Mouse (Mus musculus) hindbrain, embryonic 11.5 days (tissue): ENCODE results near the gene Sfxn5. TPM values are rescaled to one million over a fixed set of nuclear protein-coding genes. Genes with fewer than 3 reads are reported as not detected.

Source experiments
- ATAC-seq: fragments of 200-750 bp; cut with Nextera tagmentation; 2 replicates; pipeline ENCODE4 v1.8.0; 2017; ENCODE audit warnings: mild to moderate bottlenecking, moderate TSS enrichment, moderate library complexity; ENCODE audit not compliant: low FRiP score
- DNase-seq: peaks from one replicate; pipeline ENCODE4 v3.0.0-alpha.2; 2015; ENCODE audit warnings: low spot score
- H3K27ac ChIP-seq: fragments of 300-500 bp; sonication (generic); 2 replicates; pipeline ENCODE4 v1.5.1; 2014; ENCODE audit warnings: mild to moderate bottlenecking, low read depth, low read length
- H3K27me3 ChIP-seq: fragments of 300-500 bp; sonication (generic); 2 replicates; pipeline ENCODE4 v1.6.1; 2014; ENCODE audit warnings: mild to moderate bottlenecking, low read length, moderate library complexity, mixed read lengths; ENCODE audit not compliant: control insufficient read depth, insufficient read depth
- H3K36me3 ChIP-seq: fragments of 300-500 bp; sonication (generic); 2 replicates; pipeline ENCODE4 v1.6.1; 2014; ENCODE audit warnings: mild to moderate bottlenecking, low read length, moderate library complexity, mixed read lengths; ENCODE audit not compliant: control insufficient read depth, insufficient read depth
- H3K4me1 ChIP-seq: fragments of 300-500 bp; sonication (generic); replicated peaks from 2 replicates; pipeline ENCODE4 v1.6.1; 2014; ENCODE audit warnings: low read length, mixed read lengths; ENCODE audit not compliant: control insufficient read depth, insufficient read depth
- H3K4me2 ChIP-seq: fragments of 300-500 bp; sonication (generic); replicated peaks from 2 replicates; pipeline ENCODE4 v1.6.1; 2014; ENCODE audit warnings: mild to moderate bottlenecking, low read depth, low read length
- H3K4me3 ChIP-seq: fragments of 300-500 bp; sonication (generic); 2 replicates; pipeline ENCODE4 v1.5.1; 2014; ENCODE audit warnings: low read depth, low read length
- H3K9ac ChIP-seq: fragments of 300-500 bp; sonication (generic); 2 replicates; pipeline ENCODE4 v1.6.1; 2014; ENCODE audit warnings: low read depth, low read length
- H3K9me3 ChIP-seq: fragments of 300-500 bp; sonication (generic); 2 replicates; pipeline ENCODE4 v1.6.1; 2016; ENCODE audit warnings: low read length; ENCODE audit not compliant: control insufficient read depth
- WGBS: fragments of 180-500 bp; shearing (Covaris S2); extraction: QIAGEN DNeasy Blood & Tissue Kit; methylation state at CpG from one replicate; pipeline ENCODE4 v1.1.7; 2014; 5-methylcytosine and 5-hydroxymethylcytosine counted together
- polyA plus RNA-seq: library from polyadenylated mRNA; unstranded; fragments of >200 nt; fragmentation: Nextera tagmentation; extraction: Ambion mirVana; gene quantifications from 2 replicates; pipeline ENCODE4 v1.2.1, GENCODE M21; 2014

Sfxn5 gene
- polyA plus RNA-seq, 1 experiment from 2014 or later = 6.2 TPM

DNA sequence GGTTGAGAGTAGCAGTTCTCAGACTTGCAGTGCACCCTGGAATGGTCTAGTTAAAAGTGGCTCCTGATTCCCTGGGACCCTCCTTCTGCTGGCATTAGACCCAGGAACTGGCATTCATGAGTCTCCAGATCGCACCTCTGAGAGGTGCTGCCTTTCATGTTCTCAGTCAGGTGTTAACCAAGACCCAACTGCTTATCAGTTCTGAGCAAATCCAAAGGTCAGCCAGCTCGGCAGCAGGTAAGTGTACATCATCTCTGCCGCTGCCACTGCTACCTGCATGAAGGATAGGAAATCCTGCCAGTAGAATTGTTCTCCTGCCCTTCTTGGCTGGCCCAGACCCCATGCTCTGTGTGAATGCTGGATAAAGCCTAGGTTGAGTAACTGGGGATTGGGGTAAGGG lies 102.5 kb downstream of the Sfxn5 start:
- 78% methylated on average over 3 of the region's 3 CpGs for WGBS
- H3K4me1 ChIP-seq = 0 out of 2 replicates have a peak, but pooled peaks cover 5% of the 10 kb centered on the region
- H3K36me3 ChIP-seq = no peaks in the 10 kb centered on the region
- no peak overlapping the region for H3K9ac ChIP-seq
- no peaks in the 10 kb centered on the region for H3K27me3 ChIP-seq
- H3K4me3 ChIP-seq = no peak overlapping the region
- no peaks in the 10 kb centered on the region for H3K9me3 ChIP-seq
- DNase-seq = no peak
- H3K27ac ChIP-seq = no peak overlapping the region
- ATAC-seq = no peak
- no peak overlapping the region for H3K4me2 ChIP-seq

DNA sequence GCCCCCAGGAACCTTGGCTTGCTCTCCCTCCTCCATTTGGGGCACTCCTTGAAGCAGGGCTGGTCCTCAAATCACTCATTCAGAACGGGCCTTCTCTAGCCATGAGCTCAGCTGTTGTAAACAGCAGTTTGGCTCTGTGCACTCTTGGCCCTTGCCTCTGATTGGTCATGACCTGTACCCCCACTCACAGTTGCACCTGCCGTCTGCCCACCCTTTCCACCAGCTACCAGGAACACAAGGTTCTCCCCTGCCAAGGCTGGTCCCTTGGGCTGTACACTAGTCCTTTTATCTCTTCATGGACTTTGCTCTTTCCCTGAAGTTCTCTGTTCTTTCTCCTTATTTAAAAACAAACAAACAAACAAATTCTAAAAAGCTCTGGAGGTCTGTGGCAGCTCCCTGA lies 105.7 kb downstream of the Sfxn5 start:
- no peak for ATAC-seq
- Histone ChIP-seq H3K27ac (no peak overlapping the region), H3K4me1 (peaks cover 5% of the 10 kb centered on the region; the same call in 1 of the 2 replicates), H3K27me3 (0 out of 2 replicates have a peak, but pooled peaks cover 2% of the 10 kb centered on the region), H3K9me3 (no peaks in the 10 kb centered on the region), H3K4me3 (no peak overlapping the region), H3K4me2 (no peak overlapping the region), H3K36me3 (no peaks in the 10 kb centered on the region), H3K9ac (no peak overlapping the region)
- DNase-seq = no peak
- WGBS = 77% methylated on average over 2 of the region's 2 CpGs

DNA sequence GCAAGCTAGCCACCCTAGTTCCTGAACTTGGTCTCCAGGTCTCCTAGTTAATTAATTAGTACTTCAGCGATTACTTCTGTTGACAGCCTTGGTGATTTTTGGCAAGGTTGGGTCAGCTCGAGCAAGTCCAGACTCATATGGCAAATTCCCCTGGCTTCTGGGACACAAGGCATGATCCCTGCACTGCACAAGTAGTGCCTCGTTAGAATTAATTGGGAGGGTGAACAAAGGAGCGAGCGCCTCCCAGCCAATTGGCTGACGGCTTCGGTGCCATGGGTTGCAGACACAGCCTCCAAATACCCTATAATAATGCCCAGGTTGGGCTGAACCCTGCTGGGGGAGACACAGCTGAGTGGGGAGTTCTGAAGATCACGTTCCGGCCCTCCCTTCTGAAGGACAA lies 106.7 kb downstream of the Sfxn5 start:
- no peaks in the 10 kb centered on the region for H3K9me3 ChIP-seq
- H3K36me3 ChIP-seq = no peaks in the 10 kb centered on the region
- WGBS = 89% methylated on average over 9 of the region's 9 CpGs
- H3K4me3 ChIP-seq = no peak overlapping the region
- H3K4me2 ChIP-seq = no peak overlapping the region
- peaks cover 2% of the 10 kb centered on the region; the same call in 1 of the 2 replicates for H3K4me1 ChIP-seq
- H3K9ac ChIP-seq = no peak overlapping the region
- ATAC-seq (no peak), DNase-seq (no peak)
- H3K27ac ChIP-seq = no peak overlapping the region
- 0 out of 2 replicates have a peak, but pooled peaks cover 2% of the 10 kb centered on the region for H3K27me3 ChIP-seq

DNA sequence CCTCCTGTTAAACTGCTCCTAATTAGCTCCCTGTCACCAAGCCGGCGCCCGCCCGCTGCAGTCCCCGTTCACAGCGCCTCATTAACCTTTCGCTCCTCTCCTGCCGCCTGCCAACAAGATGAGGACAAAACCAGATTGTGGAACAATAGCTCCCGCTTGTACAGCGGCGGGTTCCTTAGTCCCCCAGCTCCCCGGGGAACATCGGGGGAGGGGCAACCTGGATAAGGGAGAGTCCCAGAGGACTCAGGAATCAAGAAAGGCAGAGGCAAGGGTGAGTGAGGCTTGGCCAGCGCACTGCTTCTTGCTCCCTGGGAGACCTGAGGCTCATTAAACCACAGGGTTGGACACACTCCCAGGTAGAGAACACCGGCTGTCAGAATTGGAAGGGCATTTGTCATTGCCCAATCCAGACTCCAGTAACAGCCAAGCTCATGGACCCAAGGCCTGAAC lies 108.8 kb downstream of the Sfxn5 start:
- H3K9ac ChIP-seq = no peak overlapping the region
- no peak overlapping the region for H3K27ac ChIP-seq
- WGBS = 22% methylated on average over 15 of the region's 15 CpGs
- 0 out of 2 replicates have a peak, but pooled peaks have one; percentile 10 for ATAC-seq
- peak; percentile 41 for DNase-seq
- no peak overlapping the region for H3K4me3 ChIP-seq
- no peak overlapping the region for H3K4me2 ChIP-seq
- H3K36me3 ChIP-seq = no peaks in the 10 kb centered on the region
- no peaks in the 10 kb centered on the region; the same call in 1 of the 2 replicates for H3K4me1 ChIP-seq
- H3K9me3 ChIP-seq = no peaks in the 10 kb centered on the region
- H3K27me3 ChIP-seq = 0 out of 2 replicates have a peak, but pooled peaks cover 2% of the 10 kb centered on the region

DNA sequence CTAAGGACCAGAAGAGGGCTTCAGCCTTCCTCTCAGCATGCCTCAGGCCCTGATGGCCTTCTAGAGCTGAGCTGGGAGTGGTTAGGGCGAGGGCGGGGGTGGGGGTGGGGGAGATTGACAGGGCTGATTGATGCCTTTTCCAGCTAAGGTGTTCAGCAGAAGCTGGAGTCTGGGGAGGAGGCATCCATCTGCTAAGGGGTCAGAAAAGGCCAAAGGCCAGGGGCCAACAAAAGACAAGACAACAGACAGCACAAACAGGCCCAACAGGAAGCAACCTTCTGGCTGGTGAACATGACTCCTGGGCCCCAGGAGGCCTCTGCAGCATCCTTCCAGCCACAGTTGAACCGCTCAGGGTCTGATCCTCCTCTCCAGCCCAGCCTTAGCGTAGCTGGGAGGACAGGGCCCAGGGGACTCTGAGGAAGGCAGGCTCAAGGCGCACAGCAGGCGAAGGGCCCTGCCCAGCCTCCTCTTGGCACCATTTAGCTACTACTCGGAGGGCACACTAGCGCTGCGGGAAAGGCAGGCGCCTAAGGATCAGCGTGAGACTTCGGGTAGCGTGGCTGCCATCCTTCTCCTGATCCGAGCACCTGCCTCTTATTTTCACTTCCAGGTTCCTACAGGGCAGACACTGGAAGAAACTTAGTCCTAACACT lies 109.6 kb downstream of the Sfxn5 start:
- no peaks in the 10 kb centered on the region for H3K36me3 ChIP-seq
- H3K4me2 ChIP-seq = no peak overlapping the region
- H3K4me1 ChIP-seq = no peaks in the 10 kb centered on the region; the same call in 1 of the 2 replicates
- no peak overlapping the region for H3K4me3 ChIP-seq
- no peak overlapping the region for H3K9ac ChIP-seq
- H3K27me3 ChIP-seq = 0 out of 2 replicates have a peak, but pooled peaks cover 2% of the 10 kb centered on the region
- H3K9me3 ChIP-seq = no peaks in the 10 kb centered on the region
- ATAC-seq = peak; percentile 38; the same call in 1 of the 2 replicates
- 16% methylated on average over 14 of the region's 14 CpGs for WGBS
- no peak overlapping the region for H3K27ac ChIP-seq
- peak; percentile 44 for DNase-seq

DNA sequence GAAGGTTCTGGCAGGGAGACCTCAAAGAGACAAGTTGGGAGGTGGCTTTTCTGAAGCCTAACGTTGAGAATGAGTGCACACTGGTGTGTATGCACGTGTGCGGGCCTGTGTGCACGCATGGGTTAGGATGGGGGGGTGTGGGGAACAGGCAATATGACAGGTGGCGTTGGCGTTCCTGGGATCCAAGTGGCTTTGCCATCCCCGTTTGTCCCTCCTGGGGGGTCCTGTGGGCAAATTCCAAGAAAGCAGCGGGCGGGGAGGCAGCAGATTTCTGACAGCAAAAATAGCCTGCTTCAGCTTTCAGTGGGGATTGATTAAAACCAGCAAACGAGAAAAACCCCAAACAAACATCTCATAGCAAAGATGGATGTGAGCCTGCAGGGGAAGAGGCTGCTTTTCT lies 110.7 kb downstream of the Sfxn5 start:
- Histone ChIP-seq H3K9ac (no peak overlapping the region), H3K4me2 (no peak overlapping the region), H3K4me1 (no peaks in the 10 kb centered on the region; the same call in 1 of the 2 replicates), H3K4me3 (no peak overlapping the region), H3K27ac (no peak overlapping the region), H3K9me3 (no peaks in the 10 kb centered on the region), H3K27me3 (0 out of 2 replicates have a peak, but pooled peaks cover 2% of the 10 kb centered on the region), H3K36me3 (no peaks in the 10 kb centered on the region)
- no peak for ATAC-seq
- DNase-seq = no peak
- WGBS = 80% methylated on average over 10 of the region's 10 CpGs

DNA sequence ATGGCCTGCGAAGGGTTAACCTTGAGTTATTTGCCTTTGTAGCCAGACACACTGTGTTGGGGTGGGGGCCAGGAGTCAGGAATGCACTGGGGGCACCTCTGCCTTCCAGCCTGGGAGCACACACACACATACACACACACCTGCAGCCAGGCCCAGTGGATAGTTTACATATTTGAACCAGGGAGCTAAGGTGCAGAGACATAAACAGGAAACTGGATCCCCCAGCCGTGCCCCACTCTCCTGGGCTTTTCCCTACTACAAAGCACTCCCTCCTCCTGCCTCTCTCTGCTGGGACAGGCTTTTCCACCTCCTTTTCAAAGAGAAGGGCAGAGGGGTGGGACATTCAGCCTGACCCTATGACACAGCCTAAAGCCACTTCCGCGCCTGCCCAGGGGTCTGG lies 112.3 kb downstream of the Sfxn5 start:
- Histone ChIP-seq H3K4me1 (no peaks in the 10 kb centered on the region; the same call in 1 of the 2 replicates), H3K4me3 (no peak overlapping the region), H3K4me2 (no peak overlapping the region), H3K9me3 (no peaks in the 10 kb centered on the region), H3K27me3 (0 out of 2 replicates have a peak, but pooled peaks cover 2% of the 10 kb centered on the region), H3K9ac (no peak overlapping the region), H3K27ac (no peak overlapping the region), H3K36me3 (no peaks in the 10 kb centered on the region)
- WGBS = 31% methylated on average over 4 of the region's 4 CpGs
- ATAC-seq (no peak), DNase-seq (no peak)

DNA sequence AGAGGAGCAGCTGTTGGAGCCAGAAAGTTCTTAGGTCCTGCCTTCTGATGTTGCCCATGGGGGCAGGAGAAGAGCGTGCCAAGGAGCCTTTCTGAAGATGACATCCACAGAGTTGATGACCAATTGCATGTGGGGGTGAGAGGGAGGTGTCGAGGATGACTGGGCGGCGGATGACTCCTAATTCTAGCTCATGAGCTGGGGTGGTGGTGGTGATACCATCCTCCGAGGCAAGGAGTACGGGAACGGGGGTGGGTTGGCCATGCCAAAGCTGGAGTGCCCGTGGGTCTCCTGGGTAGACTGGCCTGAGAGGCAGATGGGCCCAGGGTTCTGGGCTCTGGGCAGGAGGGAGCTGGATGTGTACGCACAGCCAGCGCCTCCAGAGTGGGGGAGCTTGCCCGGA lies 113.5 kb downstream of the Sfxn5 start:
- Histone ChIP-seq H3K9ac (no peak overlapping the region), H3K4me2 (no peak overlapping the region), H3K27me3 (no peaks in the 10 kb centered on the region), H3K9me3 (no peaks in the 10 kb centered on the region), H3K27ac (no peak overlapping the region), H3K4me3 (no peak overlapping the region), H3K36me3 (no peaks in the 10 kb centered on the region), H3K4me1 (no peaks in the 10 kb centered on the region; the same call in 1 of the 2 replicates)
- WGBS = 94% methylated on average over 11 of the region's 11 CpGs
- ATAC-seq (no peak), DNase-seq (no peak)
